Mouse (Mus musculus): ENCODE data around the gene Elmo3.

The Elmo3 gene

GRCm38 (mm10) chr8:105298351-105299252 is 6.8 kb upstream of the Elmo3 start:
- no peak for DNase-seq (ENCODE audit: low read depth)

- DNase-seq (ENCODE audit: low read depth) = no peak
Observed at GRCm38 (mm10) chr8:105299962-105300361, 5.4 kb upstream of the Elmo3 start.

- DNase-seq (ENCODE audit: low read depth) = no peak
Observed at GRCm38 (mm10) chr8:105303396-105303795, 2.0 kb upstream of the Elmo3 start.

- DNase-seq (ENCODE audit: low read depth) = no peak
Observed at GRCm38 (mm10) chr8:105303874-105304273, 1.5 kb upstream of the Elmo3 start.

- DNase-seq (ENCODE audit: low read depth) = no peak
Observed at GRCm38 (mm10) chr8:105304325-105305210, 833 bp upstream of the Elmo3 start.

GRCm38 (mm10) chr8:105306146-105306691 is 818 bp downstream of the Elmo3 start:
- no peak for DNase-seq (ENCODE audit: low read depth)

- no peak for DNase-seq (ENCODE audit: low read depth)
Observed at GRCm38 (mm10) chr8:105307670-105308069, 2.3 kb downstream of the Elmo3 start.

- DNase-seq (ENCODE audit: low read depth) = no peak
Observed at GRCm38 (mm10) chr8:105308428-105308827, 3.0 kb downstream of the Elmo3 start.

GRCm38 (mm10) chr8:105309142-105309847 is 3.9 kb downstream of the Elmo3 start:
- no peak for DNase-seq (ENCODE audit: low read depth)

GRCm38 (mm10) chr8:105310118-105310517 is 4.7 kb downstream of the Elmo3 start:
- no peak for DNase-seq (ENCODE audit: low read depth)

- DNase-seq (ENCODE audit: low read depth) = no peak
Observed at GRCm38 (mm10) chr8:105311718-105312117, 6.3 kb downstream of the Elmo3 start.

- DNase-seq (ENCODE audit: low read depth) = no peak
Observed at GRCm38 (mm10) chr8:105312891-105313481, 7.6 kb downstream of the Elmo3 start.

GRCm38 (mm10) chr8:105313622-105314402 is 8.4 kb downstream of the Elmo3 start:
- DNase-seq (ENCODE audit: low read depth) = no peak

- DNase-seq (ENCODE audit: low read depth) = no peak
Observed at GRCm38 (mm10) chr8:105315073-105315769, 9.8 kb downstream of the Elmo3 start.

GRCm38 (mm10) chr8:105317941-105318340 is 12.5 kb downstream of the Elmo3 start:
- DNase-seq (ENCODE audit: low read depth) = no peak

GRCm38 (mm10) chr8:105318662-105319190 is 13.3 kb downstream of the Elmo3 start:
- DNase-seq (ENCODE audit: low read depth) = no peak

- DNase-seq (ENCODE audit: low read depth) = no peak
Observed at GRCm38 (mm10) chr8:105323183-105323582, 17.8 kb downstream of the Elmo3 start.

GRCm38 (mm10) chr8:105325641-105326093 is 20.3 kb downstream of the Elmo3 start:
- no peak for DNase-seq (ENCODE audit: low read depth)

GRCm38 (mm10) chr8:105326141-105326672 is 20.8 kb downstream of the Elmo3 start, which contains the start of the genes Lrrc29 and Tmem208:
Gene Lrrc29 (minus strand): TSS chr8:105326278.
Gene Tmem208 (plus strand): TSS chr8:105326354.
- DNase-seq (ENCODE audit: low read depth) = peak; percentile 97

Measured in naive thymus-derived CD4-positive, alpha-beta T cell, adult 2 months (primary cell).